Mouse (Mus musculus) left cerebral cortex, adult 18-20 months (tissue): Measurements from ENCODE around the gene Wdr59. TPM values are rescaled to one million over a fixed set of nuclear protein-coding genes. Genes with fewer than 3 reads are reported as not detected.
"Not testable (repeated sequence)": the region's sequence is repeated elsewhere in the genome, so short reads cannot be mapped to it uniquely, and the experiment has no call there.

Experiments
- DNase-seq, 2 experiments: peaks; one replicate each; pipeline ENCODE4 v3.0.0; 2021 to 2022; ENCODE audit warnings: low spot score in 2 of 2, mixed read lengths in 1 of 2
- total RNA-seq, 2 experiments: library from RNA; stranded (reverse); gene quantifications; 2 replicates each; pipeline ENCODE4 v1.2.3; 2021

The Wdr59 gene
- total RNA-seq, 2 experiments from 2014 or later, result 18.1 to 20.0 TPM

- DNase-seq, result not testable (repeated sequence)
These were observed 23.6 kb downstream of the Wdr59 start for GRCm38 (mm10) chr8:111498249-111498648.

- no peak for DNase-seq
These were observed 25.6 kb downstream of the Wdr59 start for GRCm38 (mm10) chr8:111496326-111496725.

- DNase-seq, result no peak
These were observed 28.7 kb downstream of the Wdr59 start for GRCm38 (mm10) chr8:111493176-111493575.

- no peak for DNase-seq
These were observed 29.4 kb downstream of the Wdr59 start for GRCm38 (mm10) chr8:111492508-111492907.

GRCm38 (mm10) chr8:111491191-111491590 is 30.7 kb downstream of the Wdr59 start:
- DNase-seq, result no peak

- no peak for DNase-seq
These were observed 31.8 kb downstream of the Wdr59 start for GRCm38 (mm10) chr8:111490034-111490591.

- DNase-seq, result no peak
These were observed 41.2 kb downstream of the Wdr59 start for GRCm38 (mm10) chr8:111480691-111481090.

GRCm38 (mm10) chr8:111477761-111478465 is 44.0 kb downstream of the Wdr59 start:
- DNase-seq, result no peak

GRCm38 (mm10) chr8:111471526-111472081 is 50.3 kb downstream of the Wdr59 start:
- DNase-seq, result no peak

GRCm38 (mm10) chr8:111469013-111469412 is 52.9 kb downstream of the Wdr59 start:
- DNase-seq, result no peak

GRCm38 (mm10) chr8:111465341-111465740 is 56.6 kb downstream of the Wdr59 start:
- no peak for DNase-seq

- no peak for DNase-seq
These were observed 57.4 kb downstream of the Wdr59 start for GRCm38 (mm10) chr8:111464526-111464925.

- DNase-seq, result no peak
These were observed 72.2 kb downstream of the Wdr59 start for GRCm38 (mm10) chr8:111449671-111450070.

- DNase-seq, result no peak
These were observed 75.8 kb downstream of the Wdr59 start for GRCm38 (mm10) chr8:111445960-111446660.

- no peak for DNase-seq
These were observed 76.3 kb downstream of the Wdr59 start for GRCm38 (mm10) chr8:111445558-111445957.

- DNase-seq, result no peak
These were observed 77.6 kb downstream of the Wdr59 start for GRCm38 (mm10) chr8:111444245-111444644.

GRCm38 (mm10) chr8:111439189-111439588 is 82.7 kb downstream of the Wdr59 start:
- DNase-seq, result peak; percentile 79 to 85

- DNase-seq, result no peak
These were observed 86.6 kb downstream of the Wdr59 start for GRCm38 (mm10) chr8:111435071-111435828.

- no peak for DNase-seq
These were observed 97.2 kb downstream of the Wdr59 start for GRCm38 (mm10) chr8:111424646-111425045.

GRCm38 (mm10) chr8:111424181-111424580 is 97.7 kb downstream of the Wdr59 start:
- no peak for DNase-seq

- no peak for DNase-seq
These were observed 99.3 kb downstream of the Wdr59 start for GRCm38 (mm10) chr8:111422614-111423013.
